Mouse (Mus musculus): Measurements from ENCODE around the gene Lmod2. TPM values are rescaled to one million over a fixed set of nuclear protein-coding genes. Genes with fewer than 3 reads are reported as not detected.

Lmod2 gene
- polyA plus RNA-seq, 1 experiment: 33.6 TPM

DNA sequence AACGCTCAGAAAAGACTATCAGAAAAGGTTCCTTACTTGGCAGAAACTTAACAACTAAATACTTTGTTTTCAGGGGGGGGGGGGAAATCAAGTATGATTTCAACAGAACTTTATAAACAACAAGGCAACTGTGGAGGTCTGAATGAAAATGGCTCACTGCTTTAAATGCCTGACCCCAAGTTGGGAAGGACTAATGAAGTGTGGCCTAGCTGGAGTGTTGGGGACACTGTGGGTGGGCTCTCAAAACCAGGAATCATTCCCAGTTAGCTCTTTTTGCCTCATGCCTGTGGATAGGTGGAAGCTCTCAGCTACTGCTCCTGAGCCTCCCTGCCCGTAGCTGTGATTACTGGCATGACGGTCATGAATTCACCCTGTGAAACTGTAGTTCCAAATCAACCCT lies 36.5 kb downstream of the Lmod2 start:
- Histone ChIP-seq H3K4me3 (no peak overlapping the region), H3K4me2 (ENCODE audit: low read depth) (no peak overlapping the region), H3K36me3 (ENCODE audit: control insufficient read depth, insufficient read depth) (peaks cover 14% of the 10 kb centered on the region), H3K79me2 (ENCODE audit: control insufficient read depth, insufficient read depth) (peaks cover 48% of the 10 kb centered on the region), H3ac (ENCODE audit: control insufficient read depth, insufficient read length) (no peak overlapping the region), H3K27me3 (ENCODE audit: control insufficient read depth, insufficient read depth, insufficient read length) (no peaks in the 10 kb centered on the region)
- TF ChIP-seq SRF (IDR thresholded peaks at IDR 0.05; ENCODE audit: control insufficient read depth, insufficient read length, low read depth) (no peak), REST (IDR thresholded peaks at IDR 0.05; ENCODE audit: insufficient read depth, insufficient read length) (no peak), CEBPB (IDR thresholded peaks at IDR 0.05; ENCODE audit: insufficient read depth, poor library complexity, severe bottlenecking) (no peak), MYOD1 (IDR thresholded peaks at IDR 0.05; ENCODE audit: control insufficient read depth in 1 of 3, insufficient read length in 2 of 3, low read depth in 2 of 3) (no peak), MYOG (IDR thresholded peaks at IDR 0.05; ENCODE audit: control insufficient read depth in 1 of 3, insufficient read depth in 1 of 3, insufficient read length in 2 of 3, low read depth in 2 of 3) (no peak), USF1 (IDR thresholded peaks at IDR 0.05; ENCODE audit: low read depth) (no peak), MAX (IDR thresholded peaks at IDR 0.05; ENCODE audit: low read depth) (no peak), TCF12 (IDR thresholded peaks at IDR 0.05; ENCODE audit: insufficient read depth, poor library complexity, severe bottlenecking) (no peak), E2F4 (IDR thresholded peaks at IDR 0.05; ENCODE audit: insufficient read depth) (no peak), TCF3 (IDR thresholded peaks at IDR 0.05; ENCODE audit: insufficient read length, low read depth) (no peak), POLR2AphosphoS2 (IDR thresholded peaks at IDR 0.05; ENCODE audit: insufficient read length, low read depth) (no peak), POLR2A (IDR thresholded peaks at IDR 0.05; ENCODE audit: insufficient read length, low read depth) (no peak)

DNA sequence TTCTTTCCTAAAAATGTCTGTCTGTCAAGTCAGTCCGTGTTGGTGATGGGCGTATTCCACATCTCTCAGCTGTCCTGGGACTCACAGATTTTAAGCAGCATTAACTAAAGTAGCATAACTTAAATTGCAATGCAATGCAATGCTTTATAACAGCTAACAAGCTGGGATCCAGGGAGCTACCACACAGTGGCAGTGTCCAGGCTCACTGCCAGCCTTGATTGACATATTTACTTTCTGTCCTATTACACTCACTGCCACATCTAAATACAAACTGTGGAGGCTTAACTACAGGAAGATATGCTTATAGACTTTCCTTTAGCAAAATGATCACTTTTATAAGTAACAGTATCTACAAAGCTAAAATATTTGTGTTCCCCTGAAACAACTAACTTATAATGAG lies 38.3 kb downstream of the Lmod2 start:
- Histone ChIP-seq H3K27me3 (ENCODE audit: control insufficient read depth, insufficient read depth, insufficient read length) (no peaks in the 10 kb centered on the region), H3K4me2 (ENCODE audit: low read depth) (no peak overlapping the region), H3K79me2 (ENCODE audit: control insufficient read depth, insufficient read depth) (peaks cover 66% of the 10 kb centered on the region), H3ac (ENCODE audit: control insufficient read depth, insufficient read length) (no peak overlapping the region), H3K36me3 (ENCODE audit: control insufficient read depth, insufficient read depth) (peaks cover 14% of the 10 kb centered on the region), H3K4me3 (no peak overlapping the region)
- TF ChIP-seq USF1 (IDR thresholded peaks at IDR 0.05; ENCODE audit: low read depth): no peak
- no peak for TF ChIP-seq POLR2AphosphoS2 (IDR thresholded peaks at IDR 0.05; ENCODE audit: insufficient read length, low read depth)
- no peak for TF ChIP-seq MAX (IDR thresholded peaks at IDR 0.05; ENCODE audit: low read depth)
- no peak for TF ChIP-seq MYOG (IDR thresholded peaks at IDR 0.05; ENCODE audit: control insufficient read depth in 1 of 3, insufficient read depth in 1 of 3, insufficient read length in 2 of 3, low read depth in 2 of 3)
- no peak for TF ChIP-seq TCF3 (IDR thresholded peaks at IDR 0.05; ENCODE audit: insufficient read length, low read depth)
- TF ChIP-seq E2F4 (IDR thresholded peaks at IDR 0.05; ENCODE audit: insufficient read depth): no peak
- no peak for TF ChIP-seq MYOD1 (IDR thresholded peaks at IDR 0.05; ENCODE audit: control insufficient read depth in 1 of 3, insufficient read length in 2 of 3, low read depth in 2 of 3)
- no peak for TF ChIP-seq REST (IDR thresholded peaks at IDR 0.05; ENCODE audit: insufficient read depth, insufficient read length)
- TF ChIP-seq POLR2A (IDR thresholded peaks at IDR 0.05; ENCODE audit: insufficient read length, low read depth): no peak
- no peak for TF ChIP-seq TCF12 (IDR thresholded peaks at IDR 0.05; ENCODE audit: insufficient read depth, poor library complexity, severe bottlenecking)
- no peak for TF ChIP-seq CEBPB (IDR thresholded peaks at IDR 0.05; ENCODE audit: insufficient read depth, poor library complexity, severe bottlenecking)
- no peak for TF ChIP-seq SRF (IDR thresholded peaks at IDR 0.05; ENCODE audit: control insufficient read depth, insufficient read length, low read depth)

DNA sequence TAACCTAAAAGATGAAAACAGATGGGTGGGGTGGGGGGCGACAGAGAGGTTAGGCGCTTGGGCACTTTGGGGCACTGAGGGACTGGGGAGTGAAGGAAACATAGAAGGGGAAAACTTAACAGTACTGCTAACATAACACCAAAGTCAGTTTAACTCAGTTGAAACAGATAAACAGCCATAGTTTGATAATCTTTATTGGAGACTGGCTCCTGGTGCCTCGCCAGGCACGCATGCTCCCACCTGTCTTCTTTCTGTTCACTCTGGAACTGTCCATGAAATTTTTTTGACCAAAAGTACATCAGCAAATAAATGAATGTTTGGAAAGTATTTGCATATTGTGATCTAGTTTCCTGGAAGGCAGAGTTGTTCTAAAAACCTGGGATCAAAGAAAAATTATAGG lies 43.7 kb downstream of the Lmod2 start:
- Histone ChIP-seq H3ac (ENCODE audit: control insufficient read depth, insufficient read length) (no peak overlapping the region), H3K36me3 (ENCODE audit: control insufficient read depth, insufficient read depth) (peaks cover 5% of the 10 kb centered on the region), H3K4me2 (ENCODE audit: low read depth) (no peak overlapping the region), H3K79me2 (ENCODE audit: control insufficient read depth, insufficient read depth) (peaks cover 98% of the 10 kb centered on the region), H3K27me3 (ENCODE audit: control insufficient read depth, insufficient read depth, insufficient read length) (no peaks in the 10 kb centered on the region), H3K4me3 (no peak overlapping the region)
- TF ChIP-seq POLR2A (IDR thresholded peaks at IDR 0.05; ENCODE audit: insufficient read length, low read depth) (no peak), CEBPB (IDR thresholded peaks at IDR 0.05; ENCODE audit: insufficient read depth, poor library complexity, severe bottlenecking) (no peak)

DNA sequence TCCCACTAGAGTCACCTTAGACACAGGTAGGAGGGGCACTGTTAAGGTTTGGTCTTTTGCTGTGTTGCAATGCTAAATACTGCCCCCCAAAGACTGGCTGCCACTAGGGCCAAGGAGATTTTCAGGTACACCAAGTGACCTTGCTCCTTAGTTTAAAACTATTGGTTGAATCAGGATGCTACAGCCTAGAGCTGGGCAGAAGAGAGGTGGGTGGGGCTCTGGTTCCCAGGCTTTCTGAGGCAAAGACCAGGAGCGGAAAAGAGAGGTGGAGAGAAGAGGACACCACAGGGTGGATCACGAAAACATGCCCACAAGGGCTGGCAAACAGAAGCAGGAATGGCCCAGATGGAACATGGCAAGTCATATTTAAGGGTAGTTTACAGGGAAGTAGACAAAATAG lies 44.6 kb downstream of the Lmod2 start:
- Histone ChIP-seq H3K79me2 (ENCODE audit: control insufficient read depth, insufficient read depth) (peaks cover 98% of the 10 kb centered on the region), H3K4me3 (no peak overlapping the region), H3K4me2 (ENCODE audit: low read depth) (no peak overlapping the region), H3K27me3 (ENCODE audit: control insufficient read depth, insufficient read depth, insufficient read length) (no peaks in the 10 kb centered on the region), H3K36me3 (ENCODE audit: control insufficient read depth, insufficient read depth) (peaks cover 2% of the 10 kb centered on the region), H3ac (ENCODE audit: control insufficient read depth, insufficient read length) (no peak overlapping the region)
- TF ChIP-seq CEBPB (IDR thresholded peaks at IDR 0.05; ENCODE audit: insufficient read depth, poor library complexity, severe bottlenecking) (no peak), REST (IDR thresholded peaks at IDR 0.05; ENCODE audit: insufficient read depth, insufficient read length) (no peak), E2F4 (IDR thresholded peaks at IDR 0.05; ENCODE audit: insufficient read depth) (no peak), TCF12 (IDR thresholded peaks at IDR 0.05; ENCODE audit: insufficient read depth, poor library complexity, severe bottlenecking) (no peak), MAX (IDR thresholded peaks at IDR 0.05; ENCODE audit: low read depth) (no peak), MYOD1 (IDR thresholded peaks at IDR 0.05; ENCODE audit: control insufficient read depth in 1 of 3, insufficient read length in 2 of 3, low read depth in 2 of 3) (no peak), USF1 (IDR thresholded peaks at IDR 0.05; ENCODE audit: low read depth) (no peak), POLR2AphosphoS2 (IDR thresholded peaks at IDR 0.05; ENCODE audit: insufficient read length, low read depth) (no peak), TCF3 (IDR thresholded peaks at IDR 0.05; ENCODE audit: insufficient read length, low read depth) (no peak), SRF (IDR thresholded peaks at IDR 0.05; ENCODE audit: control insufficient read depth, insufficient read length, low read depth) (no peak), POLR2A (IDR thresholded peaks at IDR 0.05; ENCODE audit: insufficient read length, low read depth) (no peak), MYOG (IDR thresholded peaks at IDR 0.05; ENCODE audit: control insufficient read depth in 1 of 3, insufficient read depth in 1 of 3, insufficient read length in 2 of 3, low read depth in 2 of 3) (no peak)

DNA sequence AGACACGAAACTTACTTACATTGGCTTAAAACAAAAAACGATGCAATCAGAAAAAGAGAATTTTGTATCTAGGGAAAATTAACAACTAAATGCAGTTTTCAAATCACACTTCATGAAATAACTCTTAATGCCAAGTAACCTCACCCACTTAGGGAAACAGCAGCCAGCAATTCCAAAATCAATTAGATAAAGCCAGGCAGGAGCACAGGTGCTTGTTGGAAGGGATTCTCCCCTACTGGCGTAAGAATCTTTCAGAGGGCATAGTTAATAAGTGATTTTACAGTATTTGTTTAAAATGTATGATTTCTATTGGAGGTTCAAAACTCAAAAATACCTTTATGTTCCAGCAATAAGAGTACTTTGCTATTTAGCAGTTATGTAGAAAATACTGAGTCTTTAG lies 45.4 kb downstream of the Lmod2 start:
- TF ChIP-seq MAX (IDR thresholded peaks at IDR 0.05; ENCODE audit: low read depth) (no peak), USF1 (IDR thresholded peaks at IDR 0.05; ENCODE audit: low read depth) (no peak)
- Histone ChIP-seq H3K4me2 (ENCODE audit: low read depth) (no peak overlapping the region), H3K27me3 (ENCODE audit: control insufficient read depth, insufficient read depth, insufficient read length) (no peaks in the 10 kb centered on the region), H3K79me2 (ENCODE audit: control insufficient read depth, insufficient read depth) (peaks cover 98% of the 10 kb centered on the region), H3K36me3 (ENCODE audit: control insufficient read depth, insufficient read depth) (no peaks in the 10 kb centered on the region), H3ac (ENCODE audit: control insufficient read depth, insufficient read length) (no peak overlapping the region), H3K4me3 (no peak overlapping the region)
